Mouse (Mus musculus) kidney, embryonic 15.5 days (tissue): ENCODE measurements around the gene Tnfsfm13. TPM values are rescaled to one million over a fixed set of nuclear protein-coding genes. Genes with fewer than 3 reads are reported as not detected.
"Not testable (repeated sequence)": the region's sequence is repeated elsewhere in the genome, so short reads cannot be mapped to it uniquely, and the experiment has no call there.

Experiments
- ATAC-seq: fragments of 200-750 bp; cut with Nextera tagmentation; replicated peaks from 2 replicates; pipeline ENCODE4 v1.8.0; 2017; ENCODE audit warnings: moderate TSS enrichment; ENCODE audit not compliant: low FRiP score
- H3K27ac ChIP-seq: fragments of 300-500 bp; sonication (generic); 2 replicates; pipeline ENCODE4 v1.5.1; 2015; ENCODE audit warnings: mild to moderate bottlenecking, inconsistent platforms
- H3K27me3 ChIP-seq: fragments of 300-500 bp; sonication (generic); 2 replicates; pipeline ENCODE4 v1.6.1; 2015; ENCODE audit warnings: inconsistent platforms
- H3K36me3 ChIP-seq: fragments of 300-500 bp; sonication (generic); 2 replicates; pipeline ENCODE4 v1.6.1; 2015; ENCODE audit warnings: inconsistent platforms
- H3K4me1 ChIP-seq: fragments of 300-500 bp; sonication (generic); 2 replicates; pipeline ENCODE4 v1.6.1; 2015; ENCODE audit warnings: inconsistent platforms
- H3K4me2 ChIP-seq: fragments of 300-500 bp; sonication (generic); 2 replicates; pipeline ENCODE4 v1.6.1; 2015; ENCODE audit warnings: moderate library complexity, mild to moderate bottlenecking, inconsistent platforms
- H3K4me3 ChIP-seq: fragments of 300-500 bp; sonication (generic); replicated peaks from 2 replicates; pipeline ENCODE4 v1.5.1; 2015; ENCODE audit warnings: mild to moderate bottlenecking, inconsistent platforms
- H3K9ac ChIP-seq: fragments of 300-500 bp; sonication (generic); 2 replicates; pipeline ENCODE4 v1.6.1; 2015; ENCODE audit warnings: mild to moderate bottlenecking, inconsistent platforms
- H3K9me3 ChIP-seq: fragments of 300-500 bp; sonication (generic); replicated peaks from 2 replicates; pipeline ENCODE4 v1.6.1; 2016; ENCODE audit warnings: inconsistent platforms
- WGBS: fragments of 180-500 bp; shearing (Covaris S2); methylation state at CpG from one replicate; pipeline ENCODE4 v1.1.7; 2015; ENCODE audit warnings: mixed read lengths; 5-methylcytosine and 5-hydroxymethylcytosine counted together
- polyA plus RNA-seq: library from polyadenylated mRNA; unstranded; fragments of >200 nt; fragmentation: Nextera tagmentation; extraction: Ambion mirVana; gene quantifications from 2 replicates; pipeline ENCODE4 v1.2.1, GENCODE M21; 2015

The Tnfsfm13 gene
- polyA plus RNA-seq, 1 experiment from 2014 or later, result 7.0 TPM

DNA sequence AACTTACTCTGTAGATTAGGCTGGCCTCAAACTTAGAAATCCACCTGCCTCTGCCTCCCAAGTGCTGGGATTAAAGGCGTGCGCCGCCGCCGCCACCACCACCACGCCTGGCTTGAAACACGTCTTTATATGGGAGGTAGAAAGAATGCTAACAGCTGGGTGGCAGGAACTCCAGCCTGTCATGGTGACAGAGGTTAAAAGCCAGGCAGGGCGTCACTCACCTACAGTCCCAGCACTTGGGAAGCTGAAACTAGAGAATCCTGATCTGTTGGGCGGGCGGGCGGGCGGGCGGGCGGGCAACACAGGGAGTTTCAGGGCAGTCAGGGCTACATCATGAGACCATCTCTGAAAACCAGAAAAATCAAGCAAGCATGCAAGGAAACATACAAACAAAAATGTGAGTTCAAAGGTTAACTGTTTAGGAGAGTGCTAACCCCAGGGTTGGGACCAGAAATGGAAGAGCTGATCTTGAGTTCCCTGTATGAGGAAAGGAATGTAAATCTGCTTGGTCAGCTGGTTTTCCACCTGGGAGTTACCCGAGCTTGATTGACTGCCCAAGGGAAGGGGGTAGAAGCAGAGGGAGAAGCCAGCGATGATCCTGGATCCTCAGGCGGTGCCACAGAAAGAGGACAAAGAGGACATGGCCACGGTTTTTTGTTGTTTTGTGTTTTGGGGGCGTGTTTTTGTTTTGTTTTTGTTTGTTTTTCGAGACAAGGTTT, 17.2 kb upstream of the Tnfsfm13 start:
- ATAC-seq, result peak; percentile 55
- peak overlapping the region; percentile 68 for H3K27ac ChIP-seq
- WGBS, result 58% methylated on average over 20 of the region's 20 CpGs

GRCm38 (mm10) chr11:69711082-69711481, 15.2 kb upstream of the Tnfsfm13 start:
- Histone ChIP-seq H3K4me3 (no peak overlapping the region), H3K4me1 (peaks cover 37% of the 10 kb centered on the region), H3K4me2 (no peak overlapping the region), H3K27me3 (no peaks in the 10 kb centered on the region), H3K9ac (no peak overlapping the region), H3K27ac (no peak overlapping the region), H3K9me3 (no peaks in the 10 kb centered on the region), H3K36me3 (no peaks in the 10 kb centered on the region)
- 67% methylated on average over 2 of the region's 2 CpGs for WGBS
- ATAC-seq, result no peak

More for the DNA sequence above, 17.2 kb upstream of the Tnfsfm13 start:
- H3K9me3 ChIP-seq, result no peaks in the 10 kb centered on the region
- no peaks in the 10 kb centered on the region for H3K36me3 ChIP-seq
- H3K27me3 ChIP-seq, result no peaks in the 10 kb centered on the region
- no peak overlapping the region for H3K9ac ChIP-seq
- H3K4me2 ChIP-seq, result peak overlapping the region; percentile 12; the same call in 1 of the 2 replicates
- no peak overlapping the region for H3K4me3 ChIP-seq
- H3K4me1 ChIP-seq, result peaks cover 39% of the 10 kb centered on the region

- no peaks in the 10 kb centered on the region for H3K9me3 ChIP-seq
- H3K4me3 ChIP-seq, result no peak overlapping the region
- H3K36me3 ChIP-seq, result no peaks in the 10 kb centered on the region
- H3K27ac ChIP-seq, result no peak overlapping the region
- no peak overlapping the region for H3K4me2 ChIP-seq
- ATAC-seq, result no peak
- 72% methylated on average over 3 of the region's 3 CpGs for WGBS
- peaks cover 30% of the 10 kb centered on the region for H3K4me1 ChIP-seq
- no peaks in the 10 kb centered on the region for H3K27me3 ChIP-seq
- no peak overlapping the region for H3K9ac ChIP-seq
Measured at GRCm38 (mm10) chr11:69710470-69710869, 14.6 kb upstream of the Tnfsfm13 start.

- Histone ChIP-seq H3K4me1 (peaks cover 24% of the 10 kb centered on the region), H3K36me3 (no peaks in the 10 kb centered on the region), H3K27ac (no peak overlapping the region), H3K27me3 (no peaks in the 10 kb centered on the region), H3K4me3 (no peak overlapping the region), H3K9me3 (no peaks in the 10 kb centered on the region), H3K4me2 (no peak overlapping the region), H3K9ac (no peak overlapping the region)
- no peak for ATAC-seq
- WGBS, result 56% methylated on average over 11 of the region's 11 CpGs
Measured at GRCm38 (mm10) chr11:69709554-69710446, 13.9 kb upstream of the Tnfsfm13 start.

- H3K36me3 ChIP-seq, result no peaks in the 10 kb centered on the region
- no peak overlapping the region for H3K27ac ChIP-seq
- no peak overlapping the region for H3K4me2 ChIP-seq
- no peaks in the 10 kb centered on the region for H3K27me3 ChIP-seq
- peaks cover 21% of the 10 kb centered on the region for H3K4me1 ChIP-seq
- no peak for ATAC-seq
- H3K9me3 ChIP-seq, result no peaks in the 10 kb centered on the region
- 76% methylated on average over 3 of the region's 3 CpGs for WGBS
- H3K4me3 ChIP-seq, result no peak overlapping the region
- H3K9ac ChIP-seq, result no peak overlapping the region
Measured at GRCm38 (mm10) chr11:69708614-69709265, 12.8 kb upstream of the Tnfsfm13 start.

- ATAC-seq, result no peak
- WGBS, result 88% methylated on average over 4 of the region's 4 CpGs
- no peaks in the 10 kb centered on the region for H3K36me3 ChIP-seq
- H3K27me3 ChIP-seq, result no peaks in the 10 kb centered on the region
- no peaks in the 10 kb centered on the region for H3K9me3 ChIP-seq
- no peak overlapping the region for H3K27ac ChIP-seq
- no peak overlapping the region for H3K4me3 ChIP-seq
- H3K4me1 ChIP-seq, result peaks cover 13% of the 10 kb centered on the region; the same call in 1 of the 2 replicates
- no peak overlapping the region for H3K9ac ChIP-seq
- no peak overlapping the region for H3K4me2 ChIP-seq
Measured at GRCm38 (mm10) chr11:69707873-69708381, 12.0 kb upstream of the Tnfsfm13 start.

DNA sequence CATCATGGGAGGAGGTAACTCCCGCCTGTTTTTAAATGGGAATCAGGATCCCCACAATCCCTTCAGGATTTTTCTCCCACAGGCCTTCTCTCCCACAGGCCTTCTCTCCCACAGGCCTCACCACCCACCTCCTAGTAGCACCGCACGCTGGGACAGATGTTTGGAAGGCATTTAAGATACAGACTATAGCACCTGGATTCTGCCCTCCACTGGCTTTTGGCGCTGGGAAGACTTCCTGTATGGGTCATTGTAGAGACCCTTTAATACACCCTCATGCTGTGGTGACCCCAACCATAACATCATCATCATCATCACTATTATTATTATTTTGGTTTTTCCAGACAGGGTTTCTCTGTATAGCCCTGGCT, 11.6 kb upstream of the Tnfsfm13 start:
- Histone ChIP-seq H3K9ac (no peak overlapping the region), H3K36me3 (no peaks in the 10 kb centered on the region), H3K4me2 (no peak overlapping the region), H3K27ac (no peak overlapping the region), H3K4me1 (peaks cover 11% of the 10 kb centered on the region; the same call in 1 of the 2 replicates), H3K27me3 (no peaks in the 10 kb centered on the region), H3K9me3 (no peaks in the 10 kb centered on the region), H3K4me3 (no peak overlapping the region)
- ATAC-seq, result no peak
- 92% methylated on average over 4 of the region's 4 CpGs for WGBS

GRCm38 (mm10) chr11:69706775-69707479, 11.0 kb upstream of the Tnfsfm13 start:
- ATAC-seq, result no peak
- H3K9me3 ChIP-seq, result no peaks in the 10 kb centered on the region

DNA sequence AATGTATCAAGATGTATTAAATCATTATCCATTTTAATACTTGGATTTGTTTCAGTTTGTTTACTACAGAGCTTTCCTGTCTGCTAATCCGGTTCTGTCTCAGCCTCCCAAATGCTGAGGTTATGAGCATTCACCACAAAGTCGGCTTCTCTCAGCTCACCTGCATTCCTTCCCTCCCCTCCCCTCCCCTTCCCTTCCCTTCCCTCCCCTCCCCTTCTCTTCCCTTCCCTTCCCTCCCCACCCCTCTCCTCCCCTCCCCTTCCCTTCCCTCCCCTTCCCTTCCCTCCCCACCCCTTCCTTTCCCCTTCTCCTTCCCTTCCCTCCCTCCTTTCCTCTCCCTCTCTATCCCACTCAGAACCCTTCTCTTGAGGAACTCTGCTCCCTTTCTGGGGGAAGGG, 8.7 kb upstream of the Tnfsfm13 start:
- WGBS, result 37% methylated on average over 2 of the region's 2 CpGs
- Histone ChIP-seq H3K4me3 (no peak overlapping the region), H3K36me3 (no peaks in the 10 kb centered on the region), H3K4me2 (no peak overlapping the region), H3K27me3 (no peaks in the 10 kb centered on the region), H3K9ac (no peak overlapping the region), H3K9me3 (no peaks in the 10 kb centered on the region), H3K4me1 (peaks cover 9% of the 10 kb centered on the region; the same call in 1 of the 2 replicates), H3K27ac (no peak overlapping the region)
- ATAC-seq, result no peak

More at GRCm38 (mm10) chr11:69706775-69707479, 11.0 kb upstream of the Tnfsfm13 start:
- Histone ChIP-seq H3K4me1 (peaks cover 11% of the 10 kb centered on the region; the same call in 1 of the 2 replicates), H3K27ac (no peak overlapping the region), H3K27me3 (no peaks in the 10 kb centered on the region), H3K4me2 (no peak overlapping the region), H3K4me3 (no peak overlapping the region), H3K9ac (no peak overlapping the region), H3K36me3 (no peaks in the 10 kb centered on the region)
- WGBS, result 57% methylated on average over 6 of the region's 6 CpGs

DNA sequence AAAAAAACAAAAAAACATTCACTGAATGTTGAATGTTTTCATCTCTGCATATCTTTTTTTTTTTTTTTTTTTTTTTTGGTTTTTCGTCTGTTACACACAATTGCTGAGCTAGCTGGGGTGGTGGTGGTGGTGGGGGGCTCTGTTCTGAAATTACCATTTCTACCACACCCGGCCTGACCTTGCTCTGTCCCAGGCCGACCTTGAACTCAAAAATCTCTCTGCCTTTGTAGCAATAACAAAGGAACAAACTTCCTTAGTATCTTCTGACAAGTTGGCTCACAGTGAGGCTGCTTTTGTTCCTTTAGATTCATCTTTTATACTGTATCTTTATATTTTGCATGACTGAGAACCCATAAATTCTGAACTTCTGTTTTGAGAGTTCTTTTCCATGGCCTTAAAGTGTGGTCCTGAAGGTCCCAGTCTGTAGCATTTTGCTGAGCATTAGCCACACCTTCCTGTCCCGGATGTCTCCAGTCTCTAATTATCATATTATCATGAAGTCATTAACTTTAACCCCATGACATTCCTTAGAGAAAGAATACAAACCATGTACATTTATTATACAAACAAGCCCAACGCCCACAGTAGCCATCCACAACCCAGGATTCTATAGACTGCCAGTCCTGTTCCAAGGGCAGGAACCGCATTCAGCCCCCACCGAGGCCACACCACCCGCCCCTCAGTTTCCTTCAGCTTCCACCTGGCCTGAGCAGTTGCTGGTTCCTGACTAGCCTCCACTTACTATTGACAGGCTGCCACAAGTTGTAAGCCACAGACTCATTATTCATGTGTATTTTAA, 8.1 kb upstream of the Tnfsfm13 start:
- H3K36me3 ChIP-seq, result no peaks in the 10 kb centered on the region
- no peaks in the 10 kb centered on the region for H3K9me3 ChIP-seq
- no peaks in the 10 kb centered on the region for H3K27me3 ChIP-seq
- peaks cover 8% of the 10 kb centered on the region; the same call in 1 of the 2 replicates for H3K4me1 ChIP-seq
- H3K4me3 ChIP-seq, result no peak overlapping the region
- 66% methylated on average over 8 of the region's 8 CpGs for WGBS
- H3K27ac ChIP-seq, result no peak overlapping the region
- no peak overlapping the region for H3K9ac ChIP-seq
- H3K4me2 ChIP-seq, result no peak overlapping the region
- ATAC-seq, result no peak

GRCm38 (mm10) chr11:69703381-69703780, 7.5 kb upstream of the Tnfsfm13 start:
- H3K27ac ChIP-seq, H3K4me2 ChIP-seq, H3K9me3 ChIP-seq, H3K4me3 ChIP-seq, H3K4me1 ChIP-seq, H3K36me3 ChIP-seq, ATAC-seq, H3K9ac ChIP-seq, H3K27me3 ChIP-seq: not testable (repeated sequence)
- 72% methylated on average over 3 of the region's 3 CpGs for WGBS
